Mouse (Mus musculus): Measurements from ENCODE around the gene Il11ra1.

The Il11ra1 gene

DNA sequence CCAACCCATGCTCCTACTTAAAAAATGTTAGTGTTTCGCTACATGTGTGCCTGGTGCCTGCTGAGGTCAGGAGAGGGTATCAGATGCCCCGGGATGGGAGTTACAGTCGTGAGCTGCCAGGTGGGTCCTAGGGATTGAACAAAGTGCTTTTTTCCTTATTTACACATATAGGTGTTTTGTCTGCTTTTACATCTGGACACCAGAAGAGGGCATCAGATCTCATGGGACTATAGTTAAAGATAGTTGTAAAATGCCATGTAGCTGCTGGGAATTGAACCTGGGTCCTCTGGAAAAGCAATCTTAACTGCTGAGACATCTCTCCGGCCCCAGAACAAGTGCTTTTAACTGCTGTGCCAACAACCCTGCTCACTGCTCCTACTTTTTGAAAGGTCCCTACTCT lies 10.4 kb downstream of the Il11ra1 start:
- DNase-seq (ENCODE audit: low read depth), result peak; percentile 37

DNA sequence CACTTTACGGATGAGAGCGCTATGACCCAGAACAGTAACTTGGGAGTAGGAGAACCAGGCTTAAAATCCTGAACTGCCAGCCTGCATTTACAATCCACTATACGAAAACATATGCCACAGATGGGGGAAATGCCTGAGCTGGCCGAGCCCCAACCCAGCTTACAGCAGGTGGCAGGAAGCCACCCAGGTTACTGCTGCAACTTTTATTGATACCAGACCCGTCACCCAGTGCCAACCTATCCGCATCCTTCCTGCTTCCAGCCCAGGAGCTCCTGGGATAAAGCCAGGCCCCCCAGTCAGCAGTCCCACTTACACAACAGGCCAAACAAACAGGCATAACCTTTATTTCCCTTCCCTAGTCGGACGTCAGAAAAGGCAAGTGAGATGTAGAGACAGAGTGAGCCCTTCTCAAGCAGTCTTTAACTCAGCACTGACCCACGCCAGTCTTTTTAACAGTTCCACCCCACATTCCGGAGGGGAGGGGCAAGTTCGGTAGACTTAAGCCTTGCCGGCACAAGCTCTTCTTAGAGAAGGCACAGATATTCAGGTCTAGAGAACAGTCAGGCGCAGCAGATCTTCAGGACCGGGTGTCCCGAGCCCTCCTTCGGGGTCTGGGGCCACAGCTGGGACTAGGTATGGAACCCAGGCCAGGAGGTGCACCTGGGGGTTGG lies 12.1 kb downstream of the Il11ra1 start:
- DNase-seq (ENCODE audit: low read depth), result no peak

DNA sequence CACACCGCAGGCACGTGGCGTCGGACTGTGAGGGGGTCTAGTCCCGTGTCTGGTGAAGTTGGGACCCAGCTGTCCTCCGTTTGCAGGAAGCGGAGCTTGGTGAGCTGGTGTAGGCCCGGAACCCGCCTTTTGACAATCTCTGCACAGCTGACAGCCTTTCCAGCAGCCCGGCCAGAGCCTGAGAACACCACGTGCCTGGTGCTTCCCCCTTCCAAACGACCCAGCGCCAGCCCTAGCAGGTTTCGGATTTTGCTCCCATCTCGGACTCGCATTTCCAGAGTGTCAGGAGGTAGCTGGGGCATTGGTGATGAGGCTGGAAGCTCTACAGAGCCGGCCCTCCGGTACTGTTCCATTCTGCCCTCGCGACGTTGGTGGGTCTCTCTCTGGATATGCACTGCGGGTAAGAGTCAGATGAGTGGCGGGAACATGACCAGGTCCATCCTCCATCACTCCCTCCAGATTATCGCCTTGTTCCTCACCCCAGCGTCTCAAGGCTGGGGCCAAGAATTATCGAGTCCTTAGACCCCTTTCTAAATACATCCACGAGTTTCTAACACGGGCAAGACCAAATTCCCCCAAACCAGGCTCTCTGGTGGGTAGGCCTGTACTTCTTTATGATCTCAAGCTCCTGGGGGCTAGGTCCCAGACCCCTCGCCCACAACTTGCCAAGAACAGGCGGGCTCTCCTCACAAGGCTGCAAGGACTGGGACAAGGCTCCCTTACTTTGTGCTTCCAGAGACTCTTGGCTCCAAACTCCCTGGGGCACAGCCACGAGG lies 12.8 kb downstream of the Il11ra1 start:
- DNase-seq (ENCODE audit: low read depth), result no peak

DNA sequence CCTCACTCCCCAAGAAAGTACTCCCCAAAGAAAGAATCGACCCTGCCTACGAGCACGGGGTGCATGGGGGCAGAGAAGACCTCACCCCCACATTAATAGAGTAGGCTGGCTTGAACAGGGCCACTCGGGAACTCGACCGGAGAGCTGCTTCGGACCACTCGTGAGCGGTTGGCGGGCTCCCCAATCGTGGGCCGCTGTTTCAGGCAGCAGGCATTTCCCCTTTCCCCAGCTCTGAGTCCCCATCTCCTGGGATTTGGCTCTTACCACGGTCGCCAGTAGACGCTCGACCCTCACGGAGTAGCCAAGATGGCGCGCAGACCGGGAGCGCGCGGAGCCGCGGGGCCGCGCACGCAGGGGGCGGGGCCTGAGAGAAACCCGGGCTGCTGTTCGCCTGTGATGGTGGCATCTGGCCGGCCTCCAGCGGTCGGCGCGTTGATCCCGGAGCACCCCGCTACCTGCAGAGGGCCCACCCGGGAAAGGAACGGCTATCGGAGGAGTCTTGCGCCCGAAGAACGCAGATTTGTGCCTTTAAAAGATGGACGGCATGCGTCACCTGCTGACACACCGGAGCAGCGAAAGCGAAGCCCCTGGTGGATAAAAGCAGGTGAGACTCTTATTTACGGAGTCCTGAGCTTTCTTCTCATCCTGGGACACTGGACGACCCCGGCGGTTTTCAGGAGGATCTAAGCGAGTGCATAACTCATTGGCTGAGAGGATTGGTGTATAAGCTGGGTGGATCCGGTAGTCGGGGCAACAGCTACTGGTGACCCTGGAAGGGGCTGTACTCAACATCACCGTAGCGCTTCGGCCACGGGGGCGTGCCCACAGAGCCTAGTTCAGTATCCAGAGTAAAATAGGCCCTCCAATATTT lies 13.6 kb downstream of the Il11ra1 start, which contains the start of gene Rpp25l:
Gene Rpp25l (minus strand): TSS at position 338 of the 871 bp plus-strand sequence.
- DNase-seq (ENCODE audit: low read depth), result peak; percentile 73

DNA sequence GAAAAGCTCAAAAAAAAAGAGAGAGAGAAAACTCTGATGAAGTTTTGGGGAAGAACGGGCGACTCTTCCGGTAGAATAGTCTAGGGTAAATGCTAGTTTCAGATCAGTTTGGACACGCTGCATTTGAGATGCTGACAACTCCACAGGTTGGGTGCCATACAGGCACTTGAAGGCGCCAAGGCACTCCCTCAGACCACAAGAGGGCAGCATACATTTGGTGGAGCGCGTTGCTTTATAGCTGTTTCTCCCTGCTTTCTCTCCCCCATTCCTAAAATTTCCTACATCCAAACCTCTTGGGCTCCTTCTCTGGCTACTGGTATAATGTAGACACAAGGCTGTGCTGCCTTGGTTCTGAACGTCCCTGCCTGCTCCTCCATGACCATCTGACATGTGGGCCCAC lies 14.5 kb downstream of the Il11ra1 start:
- peak; percentile 65 for DNase-seq (ENCODE audit: low read depth)

DNA sequence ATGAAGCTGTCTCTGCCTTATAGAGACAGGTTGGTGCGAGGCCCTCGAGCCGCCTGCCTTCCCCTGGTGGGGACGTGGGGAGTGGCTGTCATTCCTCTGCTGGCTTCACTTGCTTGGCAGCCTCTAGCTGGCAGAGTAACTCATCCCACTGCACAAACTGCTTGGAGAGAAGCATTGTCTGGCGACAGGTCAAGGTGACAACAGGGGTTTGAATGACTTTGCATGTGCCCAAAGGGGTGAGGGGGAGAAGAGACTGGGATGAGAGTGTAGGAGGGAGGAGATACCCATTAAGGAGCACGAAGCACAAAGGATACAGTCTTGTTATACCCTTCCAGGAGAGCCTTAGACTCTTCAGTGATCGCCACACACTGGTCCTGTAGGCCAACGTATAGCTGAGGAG lies 15.3 kb downstream of the Il11ra1 start:
- DNase-seq (ENCODE audit: low read depth), result no peak

- peak; percentile 65 for DNase-seq (ENCODE audit: low read depth)
Observed at GRCm38 (mm10) chr4:41715596-41715995, 15.8 kb downstream of the Il11ra1 start.

DNA sequence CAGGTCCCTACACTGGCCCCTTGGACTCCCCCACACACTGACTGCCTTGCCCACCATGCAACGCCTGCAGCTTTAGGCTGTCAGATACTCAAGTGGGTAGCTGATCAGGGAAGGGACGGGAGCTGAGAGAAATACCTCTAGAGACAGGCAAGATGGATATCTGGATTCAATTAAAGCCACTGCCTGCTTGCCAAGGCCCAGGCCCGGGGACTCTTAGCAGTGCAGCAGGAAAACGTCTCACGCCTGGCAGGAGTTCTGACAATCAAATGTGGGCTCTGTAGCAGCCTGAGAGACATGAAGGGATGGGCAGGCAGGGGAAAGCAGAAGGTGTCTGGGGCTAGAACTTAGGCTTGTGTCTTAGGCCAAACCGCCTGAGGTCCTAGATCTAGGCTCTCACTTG lies 17.0 kb downstream of the Il11ra1 start:
- DNase-seq (ENCODE audit: low read depth), result no peak

DNA sequence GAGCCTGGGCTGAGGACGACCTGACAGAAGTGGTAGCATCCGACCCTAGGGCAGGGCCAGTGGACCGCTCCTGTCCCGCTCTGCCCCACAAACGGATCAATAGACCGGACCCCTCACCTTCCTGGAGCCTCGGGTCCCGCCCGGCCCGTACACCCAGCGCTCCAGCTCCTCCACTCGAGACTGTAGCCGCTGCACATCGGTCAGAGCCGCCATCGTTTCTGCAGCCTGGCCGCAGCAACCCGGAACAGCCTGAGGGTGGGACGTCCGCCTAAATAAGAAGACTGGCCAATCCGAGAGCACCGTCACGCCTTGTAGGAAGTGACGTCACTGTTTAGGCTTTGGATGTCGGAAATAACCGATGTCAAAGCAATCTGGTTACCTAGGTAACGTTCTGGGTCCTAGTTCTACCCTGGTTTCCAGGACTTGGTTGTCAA lies 23.1 kb downstream of the Il11ra1 start, which contains the start of gene Dctn3:
Gene Dctn3 (minus strand): TSS at position 253 of the 434 bp plus-strand sequence.
- DNase-seq (ENCODE audit: low read depth), result peak; percentile 97

DNA sequence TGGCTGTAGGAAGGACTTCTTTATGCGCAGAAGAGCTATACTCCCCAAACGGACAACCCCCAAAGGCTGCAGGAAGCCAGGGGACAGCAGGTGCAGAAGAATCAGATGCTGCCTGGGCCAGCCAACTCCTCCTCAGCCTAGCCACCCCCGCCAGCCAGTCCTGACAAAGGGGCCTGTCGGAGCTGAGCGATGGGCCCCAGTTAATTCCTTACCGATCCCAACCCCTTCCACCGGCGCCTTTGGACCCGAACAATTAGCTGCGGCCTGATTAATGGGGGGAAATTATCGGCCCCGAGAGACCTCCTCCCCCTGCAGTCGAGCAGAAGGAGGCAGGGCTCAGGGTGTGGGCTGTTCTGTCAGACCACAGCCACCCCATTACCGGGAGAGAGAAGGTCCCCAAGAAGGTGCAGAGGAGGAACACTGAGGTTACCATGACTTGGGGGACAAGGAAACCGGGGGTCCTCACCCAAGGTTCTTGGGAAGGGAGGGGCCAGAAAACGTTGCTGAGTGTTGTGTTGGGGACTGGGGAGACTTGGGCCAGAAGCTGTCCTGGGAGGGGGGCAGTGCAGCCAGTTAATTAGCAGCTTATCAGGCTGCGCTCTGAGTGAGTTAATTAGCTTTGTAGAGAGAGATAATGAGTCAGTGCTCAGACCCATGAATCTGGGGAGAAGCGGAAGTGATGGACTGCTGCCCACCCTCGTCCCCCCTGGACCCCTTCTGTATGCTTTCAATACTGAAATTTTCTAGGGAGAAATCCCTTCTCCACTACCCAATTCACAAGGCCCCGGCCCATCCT lies 27.2 kb downstream of the Il11ra1 start:
- no peak for DNase-seq (ENCODE audit: low read depth)

DNA sequence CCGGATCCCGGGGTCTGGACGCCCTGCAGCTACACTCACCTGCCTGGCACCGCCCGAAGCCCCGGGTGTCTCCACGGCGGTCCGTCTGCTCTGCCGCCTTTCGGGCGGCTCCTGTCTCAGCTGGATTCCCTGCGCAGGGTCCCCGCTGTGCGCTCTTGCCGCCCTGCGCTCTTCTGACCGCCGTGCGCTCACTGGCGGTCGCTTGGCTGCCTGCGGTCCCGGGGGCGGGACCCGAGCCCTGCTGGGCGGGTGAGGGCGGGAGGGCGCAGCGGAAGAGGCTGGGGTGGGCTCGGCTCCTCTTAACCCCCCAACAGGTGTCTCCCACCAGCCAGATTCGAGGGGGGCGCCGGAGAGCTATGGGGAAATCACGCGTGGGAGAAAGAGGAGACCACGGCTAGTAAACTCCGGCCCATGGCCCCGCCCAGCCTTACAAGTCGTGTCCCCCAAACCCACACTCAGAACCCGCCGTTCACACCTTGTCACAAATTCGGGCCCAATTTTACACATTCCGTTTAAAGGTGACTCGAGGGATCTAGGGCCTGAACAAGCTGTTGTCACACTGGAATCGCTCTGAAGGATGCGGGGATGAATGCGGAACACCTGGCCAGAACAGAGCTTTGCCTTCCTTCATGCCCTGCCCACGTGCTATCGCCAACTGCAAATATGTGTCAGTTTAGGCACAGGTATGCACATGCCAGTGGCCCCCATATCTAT lies 31.4 kb downstream of the Il11ra1 start, which contains the start of gene Arid3c:
Gene Arid3c (minus strand): TSS at position 91 of the 714 bp plus-strand sequence.
- DNase-seq (ENCODE audit: low read depth), result no peak

GRCm38 (mm10) chr4:41737602-41738255 lies 37.9 kb downstream of the Il11ra1 start:
- peak; percentile 86 for DNase-seq (ENCODE audit: low read depth)

GRCm38 (mm10) chr4:41738256-41738603 lies 38.4 kb downstream of the Il11ra1 start:
- no peak for DNase-seq (ENCODE audit: low read depth)

DNA sequence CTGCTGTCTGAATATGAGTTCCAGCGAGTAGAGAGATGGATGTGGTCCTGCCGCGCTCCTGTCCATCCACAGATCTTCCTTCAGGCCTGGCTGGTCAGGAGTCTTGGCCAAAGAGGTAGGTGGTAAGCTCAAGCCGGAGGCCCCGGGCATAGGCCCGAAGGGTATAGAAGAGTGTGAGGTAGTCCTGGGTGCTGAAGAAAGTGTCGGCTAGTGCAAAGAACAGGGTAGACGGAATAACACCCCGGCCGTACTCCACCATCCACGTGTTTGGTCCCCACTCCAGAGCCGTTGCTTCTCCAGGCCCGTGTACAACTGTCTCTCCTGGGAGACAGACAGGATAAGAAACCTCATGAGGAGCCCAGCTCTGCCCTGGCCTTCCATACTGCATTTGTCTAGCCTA lies 39.5 kb downstream of the Il11ra1 start:
- DNase-seq (ENCODE audit: low read depth), result no peak

DNA sequence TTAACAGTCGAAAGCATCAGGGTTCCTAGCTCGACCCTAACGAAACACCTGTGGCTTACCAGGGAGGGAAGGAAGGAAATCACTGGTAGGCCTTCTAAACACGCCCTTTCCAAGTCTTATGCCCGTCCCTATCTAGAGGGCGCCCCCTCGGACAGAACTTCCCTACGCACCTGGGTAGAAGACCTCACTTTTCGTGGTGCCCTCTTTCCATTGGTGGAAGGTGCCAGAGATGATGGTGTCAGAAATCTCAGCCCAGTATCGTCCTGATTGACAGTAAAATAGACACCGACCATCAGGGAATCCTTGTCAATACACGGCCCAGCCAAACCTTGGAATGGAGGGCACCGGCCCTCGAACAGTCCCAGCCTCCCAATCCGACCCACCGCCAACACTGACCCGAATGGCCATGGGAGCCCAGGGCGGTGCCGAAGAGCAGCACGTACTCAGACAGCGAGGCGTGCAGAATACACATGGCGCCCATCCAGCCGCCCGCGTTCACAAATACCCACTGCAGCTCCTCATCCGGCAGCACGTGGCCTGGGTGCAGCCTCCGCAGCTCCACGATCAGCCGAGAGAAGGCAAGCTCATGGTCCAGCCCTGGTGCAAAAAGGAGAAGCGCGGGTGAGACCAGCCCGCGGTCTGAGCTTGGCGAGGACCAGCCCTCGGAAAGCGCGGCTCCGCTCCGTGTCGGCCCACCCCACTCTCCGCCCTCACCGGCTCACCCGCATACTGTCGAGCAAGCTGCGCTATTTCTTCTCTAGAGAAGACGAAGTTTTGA lies 40.8 kb downstream of the Il11ra1 start:
- DNase-seq (ENCODE audit: low read depth), result peak; percentile 71

- DNase-seq (ENCODE audit: low read depth), result peak; percentile 98
Observed at GRCm38 (mm10) chr4:41741158-41741560, 41.4 kb downstream of the Il11ra1 start.

DNA sequence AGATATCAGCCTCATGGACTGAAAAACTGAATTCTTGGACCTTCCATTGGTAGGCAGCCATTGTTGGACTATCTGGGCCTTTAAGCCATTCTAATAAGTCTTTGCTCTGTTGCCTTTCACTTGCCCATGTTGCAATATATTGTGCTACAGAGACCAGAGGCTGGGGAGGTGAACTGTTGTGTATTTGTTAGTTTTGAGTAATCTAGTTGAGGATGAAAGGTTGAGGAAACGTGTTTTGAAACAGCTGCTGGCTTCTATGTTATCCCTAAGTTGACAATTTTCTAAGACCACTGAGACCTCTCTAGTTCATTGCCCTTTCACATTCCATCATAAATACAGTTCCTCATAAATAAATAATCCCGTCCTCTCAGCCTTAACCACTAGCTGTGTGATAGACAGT lies 44.3 kb downstream of the Il11ra1 start:
- DNase-seq (ENCODE audit: low read depth), result no peak

DNA sequence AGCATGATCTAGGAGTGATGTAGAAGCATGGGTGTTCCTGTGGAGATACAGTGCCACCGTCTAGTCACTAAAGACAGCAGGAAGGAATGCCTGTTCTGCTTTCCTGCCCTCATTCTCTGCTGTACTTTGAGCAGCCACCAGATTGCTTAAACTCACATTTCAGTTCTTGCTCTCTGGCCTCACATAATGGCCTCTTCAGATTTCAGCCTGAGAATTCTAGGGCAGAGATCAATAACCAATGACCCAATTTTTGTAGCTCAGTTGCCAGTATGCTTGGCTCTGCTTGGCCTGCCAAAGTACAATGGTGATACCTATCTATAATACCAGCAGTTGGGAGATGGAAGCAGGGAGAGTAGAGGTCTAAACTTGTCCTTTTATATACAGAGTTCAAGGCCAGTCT lies 45.2 kb downstream of the Il11ra1 start:
- no peak for DNase-seq (ENCODE audit: low read depth)

DNA sequence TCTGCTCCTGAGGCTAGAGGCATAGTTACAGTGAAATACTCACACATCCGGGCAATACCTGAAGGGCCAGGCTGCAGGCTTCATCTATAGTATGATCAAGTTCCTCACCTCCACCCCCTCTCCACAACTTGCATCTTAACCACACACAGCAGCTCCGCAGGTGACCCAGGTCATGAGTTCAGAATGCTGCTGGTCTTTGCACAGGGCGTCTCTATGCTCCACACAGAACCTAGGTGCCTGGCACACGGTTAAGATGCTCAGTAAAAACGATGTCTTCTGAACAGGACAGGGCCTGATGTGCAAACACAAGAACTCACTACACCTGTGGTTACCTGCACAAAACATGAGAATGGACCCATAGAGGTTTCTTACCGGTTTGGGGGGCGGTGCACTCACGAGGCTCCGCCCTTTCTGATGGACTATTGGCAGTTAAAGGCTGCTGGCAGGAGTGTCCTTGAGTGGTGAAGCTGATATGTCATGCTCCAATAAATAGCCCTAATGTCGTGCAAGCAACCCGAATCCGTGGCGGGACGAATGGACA lies 55.1 kb downstream of the Il11ra1 start, which contains the start of gene Galt:
Gene Galt (plus strand): TSS at position 432 of the 541 bp plus-strand sequence.
- no peak for DNase-seq (ENCODE audit: low read depth)

Measured in 416B (cell line).